Mouse (Mus musculus) olfactory bulb, adult 2 months (tissue): ENCODE data around the gene Wee2.

Experiments
- CTCF ChIP-seq: fragments of 200-500 bp; IDR thresholded peaks from 2 replicates; pipeline ENCODE4 v1.5.1; 2012; ENCODE audit warnings: low read depth, mild to moderate bottlenecking, low read length, moderate library complexity; ENCODE audit not compliant: insufficient read depth
- POLR2A ChIP-seq: fragments of 200-500 bp; IDR thresholded peaks from 2 replicates; pipeline ENCODE4 v1.6.1; 2012; ENCODE audit warnings: mild to moderate bottlenecking, low read depth, low read length, moderate library complexity; ENCODE audit not compliant: insufficient read depth

DNA sequence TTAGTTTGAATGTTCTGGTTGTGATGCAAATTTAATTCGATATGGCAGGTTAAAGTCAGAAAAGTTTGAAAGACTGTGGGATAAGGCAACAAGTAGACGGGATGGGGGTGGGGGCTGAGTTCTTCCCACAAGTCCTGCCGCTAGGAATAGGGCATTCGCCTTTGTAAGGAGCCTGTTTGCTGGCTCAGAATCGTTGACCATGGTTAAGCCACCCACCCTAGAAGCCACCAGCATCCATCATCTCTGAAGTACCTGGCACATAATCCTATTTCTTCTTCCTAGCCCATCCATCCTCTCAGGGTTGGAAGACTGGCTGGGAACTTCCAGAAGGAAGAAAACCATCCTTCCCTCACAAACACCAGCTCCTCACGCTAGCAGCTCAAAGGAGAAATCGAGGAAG is 4.2 kb upstream of the Wee2 start:
- TF ChIP-seq CTCF: no peak
- no peak for TF ChIP-seq POLR2A
